ENCODE assay signal across 17 mouse cellular contexts in the genomic region with DNA sequence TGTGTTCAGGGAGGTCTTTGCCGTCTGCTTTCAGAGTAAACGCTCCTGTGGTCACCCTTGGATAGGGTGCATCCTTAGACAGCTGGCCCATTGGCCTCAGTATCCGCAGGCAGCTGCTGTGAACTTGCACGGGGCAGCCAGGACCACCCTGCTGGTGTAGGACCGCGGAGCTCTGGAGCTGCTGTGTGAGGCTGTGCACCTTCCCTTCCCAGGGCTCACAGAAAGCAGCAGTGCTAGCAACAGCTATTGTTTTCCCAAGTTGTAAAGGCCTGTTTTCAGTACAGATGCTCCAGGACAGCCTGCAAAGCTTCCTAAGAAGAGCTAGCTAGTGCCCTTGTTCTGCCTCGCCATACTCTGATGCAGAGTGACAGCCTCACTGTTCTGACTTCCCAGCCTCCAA.
DNase-seq lines count a peak whose midpoint lies in the region; ATAC-seq lines count a peak whose summit lies in the region.
"Had no signal": no experiment of that assay in that cellular context is flagged by ENCODE, and none has a peak within 500 bp of the region (broad histone marks: within the 10 kb centered on the region; RNA-seq: fewer than 3 reads in every experiment).

No protein-coding gene starts in this region.

- no peaks in the 10 kb centered on the region for H3K27me3 ChIP-seq in heart, embryonic 10.5 days (ENCODE audit: insufficient read depth, poor library complexity, severe bottlenecking)
- H3K27me3 ChIP-seq in midbrain, embryonic 12.5 days: peaks cover 10% of the 10 kb centered on the region; the same call in 1 of the 2 replicates
- no peaks in the 10 kb centered on the region for H3K27me3 ChIP-seq in midbrain, embryonic 15.5 days (replicated peaks)
- no peaks in the 10 kb centered on the region for H3K27me3 ChIP-seq in embryonic facial prominence, embryonic 15.5 days
- H3K27me3 ChIP-seq in kidney, embryonic 16.5 days (ENCODE audit: insufficient read depth, low read length): no peaks in the 10 kb centered on the region
- H3K27me3 ChIP-seq: liver, embryonic 12.5 days had no signal

- H3K9me3 ChIP-seq in heart, embryonic 10.5 days: no peaks in the 10 kb centered on the region
- no peaks in the 10 kb centered on the region for H3K9me3 ChIP-seq in midbrain, embryonic 12.5 days
- H3K9me3 ChIP-seq in midbrain, embryonic 15.5 days: no peaks in the 10 kb centered on the region
- no peaks in the 10 kb centered on the region for H3K9me3 ChIP-seq in embryonic facial prominence, embryonic 15.5 days (replicated peaks)
- H3K9me3 ChIP-seq in kidney, embryonic 16.5 days (ENCODE audit: low read length): no peaks in the 10 kb centered on the region
- H3K9me3 ChIP-seq: liver, embryonic 12.5 days had no signal

- no peak overlapping the region for H3K4me2 ChIP-seq in midbrain, embryonic 12.5 days (replicated peaks)
- no peak overlapping the region for H3K4me2 ChIP-seq in midbrain, embryonic 15.5 days
- H3K4me2 ChIP-seq in embryonic facial prominence, embryonic 15.5 days (replicated peaks): no peak overlapping the region
- H3K4me2 ChIP-seq in kidney, embryonic 16.5 days (replicated peaks; ENCODE audit: low read depth, low read length): no peak overlapping the region
- H3K4me2 ChIP-seq: liver, embryonic 12.5 days had no signal

- H3K27ac ChIP-seq in heart, embryonic 10.5 days: peak overlapping the region; percentile 48; the same call in 1 of the 2 replicates
- peak overlapping the region; percentile 69 for H3K27ac ChIP-seq in midbrain, embryonic 12.5 days (replicated peaks)
- no peak overlapping the region for H3K27ac ChIP-seq in midbrain, embryonic 15.5 days
- H3K27ac ChIP-seq in embryonic facial prominence, embryonic 15.5 days (replicated peaks): 0 out of 2 replicates have a peak overlapping the region, but pooled peaks have one; percentile 14
- no peak overlapping the region for H3K27ac ChIP-seq in kidney, embryonic 16.5 days (ENCODE audit: low read length)
- H3K27ac ChIP-seq: layer of hippocampus, adult 2 months; liver, embryonic 12.5 days had no signal

- peaks cover 98% of the 10 kb centered on the region for H3K4me1 ChIP-seq in heart, embryonic 10.5 days
- peaks cover 42% of the 10 kb centered on the region for H3K4me1 ChIP-seq in midbrain, embryonic 12.5 days
- peaks cover 35% of the 10 kb centered on the region for H3K4me1 ChIP-seq in midbrain, embryonic 15.5 days
- H3K4me1 ChIP-seq in embryonic facial prominence, embryonic 15.5 days: peaks cover 62% of the 10 kb centered on the region
- H3K4me1 ChIP-seq in kidney, embryonic 16.5 days (ENCODE audit: insufficient read depth, low read length): peaks cover 26% of the 10 kb centered on the region

- ATAC-seq in midbrain, embryonic 12.5 days (ENCODE audit: low FRiP score, low read depth): peak; percentile 61
- no peak for ATAC-seq in midbrain, embryonic 15.5 days (replicated peaks)
- no peak for ATAC-seq in embryonic facial prominence, embryonic 15.5 days (ENCODE audit: insufficient number of reproducible peaks, low FRiP score, low TSS enrichment, low read depth)
- ATAC-seq in kidney, embryonic 16.5 days (ENCODE audit: low FRiP score, low TSS enrichment): no peak
- ATAC-seq: liver, embryonic 12.5 days had no signal

- no peak for DNase-seq in heart, embryonic 10.5 days (ENCODE audit: low spot score)
- no peak for DNase-seq in heart, postnatal 4 days
- no peak for DNase-seq in left cerebral cortex, adult 8-10 months (ENCODE audit: low spot score in 2 of 2)
- DNase-seq: adrenal gland, postnatal 36 days; B cell, adult 2 months; cerebellum, adult 8-10 months; kidney, adult 2 months; kidney, postnatal 14 days; lung, adult 2 months; lung, postnatal 4 days; right cerebral cortex, postnatal 4 days had no signal

- H3K9ac ChIP-seq in midbrain, embryonic 12.5 days (replicated peaks): no peak overlapping the region
- no peak overlapping the region for H3K9ac ChIP-seq in midbrain, embryonic 15.5 days
- no peak overlapping the region for H3K9ac ChIP-seq in embryonic facial prominence, embryonic 15.5 days
- no peak overlapping the region for H3K9ac ChIP-seq in kidney, embryonic 16.5 days (replicated peaks; ENCODE audit: low read length)
- H3K9ac ChIP-seq: liver, embryonic 12.5 days had no signal

- H3K36me3 ChIP-seq in heart, embryonic 10.5 days: no peaks in the 10 kb centered on the region
- H3K36me3 ChIP-seq in midbrain, embryonic 12.5 days: no peaks in the 10 kb centered on the region
- H3K36me3 ChIP-seq in midbrain, embryonic 15.5 days (replicated peaks): no peaks in the 10 kb centered on the region
- no peaks in the 10 kb centered on the region for H3K36me3 ChIP-seq in embryonic facial prominence, embryonic 15.5 days
- no peaks in the 10 kb centered on the region for H3K36me3 ChIP-seq in kidney, embryonic 16.5 days (ENCODE audit: insufficient read depth, low read length)
- H3K36me3 ChIP-seq: liver, embryonic 12.5 days had no signal

- 67% methylated on average over 7 of the region's 7 CpGs for WGBS in heart, embryonic 10.5 days
- 25% methylated on average over 7 of the region's 7 CpGs for WGBS in midbrain, embryonic 12.5 days
- 24% methylated on average over 7 of the region's 7 CpGs for WGBS in midbrain, embryonic 15.5 days
- 40% methylated on average over 7 of the region's 7 CpGs for WGBS in embryonic facial prominence, embryonic 15.5 days
- 47% methylated on average over 7 of the region's 7 CpGs for WGBS in kidney, embryonic 16.5 days

- no peak overlapping the region for H3K4me3 ChIP-seq in heart, embryonic 10.5 days
- no peak overlapping the region for H3K4me3 ChIP-seq in midbrain, embryonic 12.5 days
- no peak overlapping the region for H3K4me3 ChIP-seq in midbrain, embryonic 15.5 days
- no peak overlapping the region for H3K4me3 ChIP-seq in embryonic facial prominence, embryonic 15.5 days (replicated peaks)
- H3K4me3 ChIP-seq in kidney, embryonic 16.5 days (ENCODE audit: low read length): no peak overlapping the region
- H3K4me3 ChIP-seq: layer of hippocampus, adult 2 months; liver, embryonic 12.5 days had no signal

Comparison
In these comparisons a context has a peak if more than half of its experiments do, and no peak if none do; other contexts are left out.
1. H3K27ac ChIP-seq: peak in heart, embryonic 10.5 days (single experiment), midbrain, embryonic 12.5 days (single experiment) and embryonic facial prominence, embryonic 15.5 days (single experiment); none in midbrain, embryonic 15.5 days (single experiment) and kidney, embryonic 16.5 days (single experiment).